Mouse (Mus musculus) bone marrow, adult 2 months (tissue): ENCODE data around the gene Fam117a.

Experiments
- CTCF ChIP-seq: fragments of 200-500 bp; IDR thresholded peaks from 2 replicates; pipeline ENCODE4 v1.5.1; 2011; ENCODE audit warnings: low read length, control low read depth; ENCODE audit not compliant: control insufficient read depth, insufficient read depth
- POLR2A ChIP-seq: fragments of 200-500 bp; IDR thresholded peaks from 2 replicates; pipeline ENCODE4 v1.6.1; 2011; ENCODE audit warnings: low read depth, mild to moderate bottlenecking, control low read depth, low read length, borderline replicate concordance; ENCODE audit not compliant: control insufficient read depth

GRCm38 (mm10) chr11:95431344-95431743, 94.5 kb downstream of the Fam117a start:
- TF ChIP-seq POLR2A (no peak), CTCF (no peak)
